Mouse (Mus musculus) bone marrow, adult 2 months (tissue): ENCODE results near the gene Tspan9. TPM values are rescaled to one million over a fixed set of nuclear protein-coding genes. Genes with fewer than 3 reads are reported as not detected.

Experiments used
- H3K27ac ChIP-seq: fragments of 200-500 bp; 2 replicates; pipeline ENCODE4 v1.5.1; 2012; ENCODE audit warnings: low read depth, mild to moderate bottlenecking, control low read depth, inconsistent platforms, low read length; ENCODE audit not compliant: control insufficient read depth, poor library complexity, insufficient read depth
- H3K4me1 ChIP-seq: fragments of 200-500 bp; 2 replicates; pipeline ENCODE4 v1.6.1; 2011; ENCODE audit warnings: low read length; ENCODE audit not compliant: control insufficient read depth, insufficient read depth
- H3K4me3 ChIP-seq: fragments of 200-500 bp; replicated peaks from 2 replicates; pipeline ENCODE3; 2011; ENCODE audit warnings: mild to moderate bottlenecking, low read depth, low read length, control low read depth; ENCODE audit not compliant: control insufficient read depth
- CTCF ChIP-seq: fragments of 200-500 bp; IDR thresholded peaks from 2 replicates; pipeline ENCODE4 v1.5.1; 2011; ENCODE audit warnings: low read length, control low read depth; ENCODE audit not compliant: control insufficient read depth, insufficient read depth
- POLR2A ChIP-seq: fragments of 200-500 bp; IDR thresholded peaks from 2 replicates; pipeline ENCODE4 v1.6.1; 2011; ENCODE audit warnings: low read depth, mild to moderate bottlenecking, control low read depth, low read length, borderline replicate concordance; ENCODE audit not compliant: control insufficient read depth
- WGBS: fragments of 180-500 bp; shearing (Covaris S2); methylation state at CpG from one replicate; pipeline ENCODE4 v1.1.7; 2018; 5-methylcytosine and 5-hydroxymethylcytosine counted together
- polyA plus RNA-seq: library from polyadenylated mRNA; stranded (reverse); fragments of >200 nt; gene quantifications from 2 replicates; pipeline ENCODE4 v1.2.4, GENCODE M21; 2011; ENCODE audit warnings: low replicate concordance; ENCODE audit not compliant: missing spikeins, insufficient read depth, insufficient read length

Tspan9 gene
- polyA plus RNA-seq, 1 experiment: 10.2 TPM

- Histone ChIP-seq H3K4me3 (no peak overlapping the region), H3K4me1 (no peaks in the 10 kb centered on the region), H3K27ac (no peak overlapping the region)
- no peak for TF ChIP-seq POLR2A
- no peak for TF ChIP-seq CTCF
- WGBS: 68% methylated on average over 5 of the region's 5 CpGs
Measured at GRCm38 (mm10) chr6:127971931-127972330, 171.5 kb downstream of the Tspan9 start.

GRCm38 (mm10) chr6:127970848-127971247, 172.5 kb downstream of the Tspan9 start:
- H3K4me3 ChIP-seq: no peak overlapping the region
- no peak overlapping the region for H3K27ac ChIP-seq
- TF ChIP-seq CTCF (no peak), POLR2A (no peak)
- H3K4me1 ChIP-seq: no peaks in the 10 kb centered on the region
- 75% methylated on average over 5 of the region's 5 CpGs for WGBS

GRCm38 (mm10) chr6:127970120-127970519, 173.3 kb downstream of the Tspan9 start:
- H3K4me3 ChIP-seq: no peak overlapping the region

GRCm38 (mm10) chr6:127969709-127970108, 173.7 kb downstream of the Tspan9 start:
- Histone ChIP-seq H3K27ac (no peak overlapping the region), H3K4me3 (no peak overlapping the region), H3K4me1 (no peaks in the 10 kb centered on the region)
- WGBS: 77% methylated on average over 7 of the region's 7 CpGs
- TF ChIP-seq CTCF (no peak), POLR2A (no peak)

More at GRCm38 (mm10) chr6:127970120-127970519, 173.3 kb downstream of the Tspan9 start:
- no peak overlapping the region for H3K27ac ChIP-seq
- no peaks in the 10 kb centered on the region for H3K4me1 ChIP-seq
- WGBS: 6% methylated on average over 7 of the region's 7 CpGs
- TF ChIP-seq POLR2A (no peak), CTCF (peak; percentile 85)

- Histone ChIP-seq H3K27ac (no peak overlapping the region), H3K4me1 (no peaks in the 10 kb centered on the region), H3K4me3 (no peak overlapping the region)
- no peak for TF ChIP-seq POLR2A
- TF ChIP-seq CTCF: no peak
- 81% methylated on average over 8 of the region's 8 CpGs for WGBS
Measured at GRCm38 (mm10) chr6:127965497-127965896, 177.9 kb downstream of the Tspan9 start.

GRCm38 (mm10) chr6:127960203-127960602, 183.2 kb downstream of the Tspan9 start:
- WGBS: 73% methylated on average over 1 of the region's 1 CpGs
- TF ChIP-seq POLR2A: no peak
- no peak for TF ChIP-seq CTCF
- Histone ChIP-seq H3K4me3 (no peak overlapping the region), H3K4me1 (no peaks in the 10 kb centered on the region), H3K27ac (no peak overlapping the region)

GRCm38 (mm10) chr6:127956172-127956571, 187.2 kb downstream of the Tspan9 start:
- no peaks in the 10 kb centered on the region for H3K4me1 ChIP-seq
- 57% methylated on average over 5 of the region's 5 CpGs for WGBS
- no peak for TF ChIP-seq CTCF
- no peak for TF ChIP-seq POLR2A
- no peak overlapping the region for H3K4me3 ChIP-seq
- H3K27ac ChIP-seq: no peak overlapping the region

GRCm38 (mm10) chr6:127953071-127953470, 190.3 kb downstream of the Tspan9 start:
- TF ChIP-seq CTCF: no peak
- WGBS: 72% methylated on average over 4 of the region's 4 CpGs
- Histone ChIP-seq H3K4me1 (no peaks in the 10 kb centered on the region), H3K4me3 (no peak overlapping the region), H3K27ac (no peak overlapping the region)

GRCm38 (mm10) chr6:127949885-127950284, 193.5 kb downstream of the Tspan9 start:
- no peak for TF ChIP-seq CTCF
- no peak for TF ChIP-seq POLR2A
- WGBS: 53% methylated on average over 7 of the region's 7 CpGs
- Histone ChIP-seq H3K27ac (no peak overlapping the region), H3K4me3 (no peak overlapping the region), H3K4me1 (no peaks in the 10 kb centered on the region)

GRCm38 (mm10) chr6:127948656-127949055, 194.7 kb downstream of the Tspan9 start:
- TF ChIP-seq CTCF: no peak
- no peak for TF ChIP-seq POLR2A
- 79% methylated on average over 9 of the region's 9 CpGs for WGBS

More at GRCm38 (mm10) chr6:127948656-127949055, 194.7 kb downstream of the Tspan9 start:
- H3K4me3 ChIP-seq: no peak overlapping the region
- H3K27ac ChIP-seq: no peak overlapping the region
- H3K4me1 ChIP-seq: no peaks in the 10 kb centered on the region
